Mouse (Mus musculus): ENCODE results near the gene Lonp2. TPM values are rescaled to one million over a fixed set of nuclear protein-coding genes. Genes with fewer than 3 reads are reported as not detected.

The Lonp2 gene
- polyA plus RNA-seq, 1 experiment from 2014 or later = 67.9 TPM

DNA sequence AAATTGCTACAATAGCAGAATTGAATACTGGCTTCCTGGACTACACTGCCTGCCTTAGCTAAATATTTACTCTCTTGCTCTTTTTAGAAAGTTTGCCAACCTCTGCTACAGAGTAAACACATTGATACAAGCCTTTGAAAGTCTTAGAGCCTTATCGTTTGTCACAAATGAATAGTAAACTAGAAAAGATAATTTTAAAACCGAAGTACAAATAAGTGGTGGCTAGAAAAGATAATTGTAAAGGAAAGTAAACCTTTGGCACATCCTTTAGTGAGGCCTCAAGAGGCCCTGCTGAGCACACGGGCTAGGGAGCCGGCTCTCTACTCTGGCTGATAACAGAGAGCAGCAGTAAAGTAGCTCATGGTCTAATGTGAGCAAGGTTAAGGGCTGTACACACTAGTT is 135.2 kb downstream of the Lonp2 start:
- 64% methylated on average over 4 of the region's 4 CpGs for WGBS
- no peaks in the 10 kb centered on the region for H3K27me3 ChIP-seq (ENCODE audit: insufficient read depth, low read length)
- ATAC-seq (replicated peaks; ENCODE audit: low FRiP score, low read depth) (no peak), DNase-seq (ENCODE audit: low spot score) (no peak)
- H3K9ac ChIP-seq (ENCODE audit: low read depth, low read length) = no peak overlapping the region
- no peaks in the 10 kb centered on the region for H3K9me3 ChIP-seq (replicated peaks; ENCODE audit: low read length)
- H3K4me2 ChIP-seq (ENCODE audit: low read length) = no peak overlapping the region
- H3K4me1 ChIP-seq (replicated peaks; ENCODE audit: insufficient read depth, low read length) = peaks cover 4% of the 10 kb centered on the region; the same call in 1 of the 2 replicates
- no peak overlapping the region for H3K27ac ChIP-seq
- H3K4me3 ChIP-seq (replicated peaks; ENCODE audit: low read depth, low read length) = no peak overlapping the region
- H3K36me3 ChIP-seq (ENCODE audit: insufficient read depth, low read length) = no peaks in the 10 kb centered on the region
- no peak for TF ChIP-seq CTCF (IDR thresholded peaks at IDR 0.05; ENCODE audit: low read depth)

- no peak for DNase-seq (ENCODE audit: low spot score)
- Histone ChIP-seq H3K4me2 (ENCODE audit: low read length) (no peak overlapping the region), H3K27me3 (ENCODE audit: insufficient read depth, low read length) (no peaks in the 10 kb centered on the region), H3K4me3 (replicated peaks; ENCODE audit: low read depth, low read length) (no peak overlapping the region), H3K9ac (ENCODE audit: low read depth, low read length) (no peak overlapping the region), H3K36me3 (ENCODE audit: insufficient read depth, low read length) (no peaks in the 10 kb centered on the region), H3K9me3 (replicated peaks; ENCODE audit: low read length) (no peaks in the 10 kb centered on the region), H3K4me1 (replicated peaks; ENCODE audit: insufficient read depth, low read length) (peaks cover 4% of the 10 kb centered on the region; the same call in 1 of the 2 replicates), H3K27ac (no peak overlapping the region)
- TF ChIP-seq CTCF (IDR thresholded peaks at IDR 0.05; ENCODE audit: low read depth) = no peak
- 74% methylated on average over 6 of the region's 6 CpGs for WGBS
- ATAC-seq (replicated peaks; ENCODE audit: low FRiP score, low read depth) = no peak
Measured at GRCm38 (mm10) chr8:86760746-86761145, 136.9 kb downstream of the Lonp2 start.

DNA sequence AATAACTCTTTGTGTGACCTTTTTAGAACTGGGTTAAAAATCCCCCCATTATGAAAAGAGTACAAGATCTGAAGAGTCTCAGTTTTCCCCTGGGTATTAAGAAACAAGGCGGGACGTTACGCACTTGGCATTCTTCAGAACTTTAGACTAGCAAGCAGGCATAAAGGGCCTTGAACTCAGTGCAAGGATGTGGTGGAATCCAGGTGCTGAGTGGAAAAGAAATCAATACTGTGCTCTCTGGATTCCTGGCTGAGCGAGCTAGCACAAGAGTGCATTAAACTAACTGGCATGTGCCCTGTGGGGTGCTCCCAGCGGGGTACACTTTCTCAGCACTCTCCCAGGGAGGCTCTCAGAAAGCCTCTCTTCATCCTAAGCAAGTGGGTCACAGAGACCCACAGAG is 139.0 kb downstream of the Lonp2 start:
- H3K27ac ChIP-seq = no peak overlapping the region
- H3K27me3 ChIP-seq (ENCODE audit: insufficient read depth, low read length) = no peaks in the 10 kb centered on the region
- TF ChIP-seq CTCF (IDR thresholded peaks at IDR 0.05; ENCODE audit: low read depth) = no peak
- H3K4me2 ChIP-seq (ENCODE audit: low read length) = no peak overlapping the region
- H3K9ac ChIP-seq (ENCODE audit: low read depth, low read length) = no peak overlapping the region
- H3K9me3 ChIP-seq (replicated peaks; ENCODE audit: low read length) = no peaks in the 10 kb centered on the region
- H3K36me3 ChIP-seq (ENCODE audit: insufficient read depth, low read length) = no peaks in the 10 kb centered on the region
- no peak for DNase-seq (ENCODE audit: low spot score)
- H3K4me1 ChIP-seq (replicated peaks; ENCODE audit: insufficient read depth, low read length) = no peaks in the 10 kb centered on the region
- 76% methylated on average over 5 of the region's 5 CpGs for WGBS
- H3K4me3 ChIP-seq (replicated peaks; ENCODE audit: low read depth, low read length) = no peak overlapping the region
- no peak for ATAC-seq (replicated peaks; ENCODE audit: low FRiP score, low read depth)

DNA sequence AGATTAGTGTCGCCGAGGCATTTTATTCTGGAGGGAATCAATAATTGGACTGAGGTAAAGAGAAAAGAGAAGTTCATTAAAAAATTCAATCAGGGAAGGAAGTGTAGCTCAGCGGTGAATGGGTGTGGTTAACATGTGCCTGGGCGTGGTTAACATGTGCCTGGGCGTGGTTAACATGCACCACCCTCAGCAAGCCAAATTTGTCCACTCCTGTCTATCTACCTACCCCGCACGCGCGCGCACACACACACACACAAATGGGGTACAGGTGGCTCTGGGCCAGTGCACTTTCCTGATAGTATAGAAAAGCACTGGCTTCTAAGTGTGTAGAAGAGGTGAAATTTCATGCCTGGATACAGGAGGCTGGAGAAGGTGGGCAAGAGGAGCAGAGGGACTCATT is 141.3 kb downstream of the Lonp2 start:
- H3K9me3 ChIP-seq (replicated peaks; ENCODE audit: low read length) = no peaks in the 10 kb centered on the region
- H3K27me3 ChIP-seq (ENCODE audit: insufficient read depth, low read length) = no peaks in the 10 kb centered on the region
- no peak for TF ChIP-seq CTCF (IDR thresholded peaks at IDR 0.05; ENCODE audit: low read depth)
- ATAC-seq (replicated peaks; ENCODE audit: low FRiP score, low read depth) = no peak
- no peaks in the 10 kb centered on the region for H3K36me3 ChIP-seq (ENCODE audit: insufficient read depth, low read length)
- H3K4me3 ChIP-seq (replicated peaks; ENCODE audit: low read depth, low read length) = no peak overlapping the region
- H3K27ac ChIP-seq = no peak overlapping the region
- DNase-seq (ENCODE audit: low spot score) = no peak
- no peak overlapping the region for H3K4me2 ChIP-seq (ENCODE audit: low read length)
- 89% methylated on average over 10 of the region's 10 CpGs for WGBS
- no peaks in the 10 kb centered on the region for H3K4me1 ChIP-seq (replicated peaks; ENCODE audit: insufficient read depth, low read length)
- H3K9ac ChIP-seq (ENCODE audit: low read depth, low read length) = no peak overlapping the region

DNA sequence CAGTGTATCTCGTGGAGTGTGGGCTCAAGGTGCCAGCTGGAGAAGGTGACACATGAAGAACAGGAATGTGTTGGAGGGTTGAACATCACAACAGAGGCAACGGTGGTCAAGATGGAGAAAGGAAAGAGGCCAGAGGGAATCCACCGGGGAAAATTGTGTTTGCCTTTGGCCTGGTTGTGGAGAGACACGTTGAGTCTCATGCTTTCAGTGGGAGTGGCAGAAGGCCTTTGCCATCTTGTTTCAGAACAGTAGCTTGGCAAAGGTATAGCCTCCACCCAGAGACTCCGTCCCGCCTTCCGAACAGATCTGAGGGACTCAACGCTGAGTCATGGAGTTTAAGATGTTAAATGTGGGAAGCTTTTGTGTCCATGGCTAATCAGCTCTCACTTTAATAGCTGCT is 141.8 kb downstream of the Lonp2 start:
- Histone ChIP-seq H3K9ac (ENCODE audit: low read depth, low read length) (no peak overlapping the region), H3K27me3 (ENCODE audit: insufficient read depth, low read length) (no peaks in the 10 kb centered on the region), H3K9me3 (replicated peaks; ENCODE audit: low read length) (no peaks in the 10 kb centered on the region), H3K4me2 (ENCODE audit: low read length) (no peak overlapping the region), H3K4me1 (replicated peaks; ENCODE audit: insufficient read depth, low read length) (no peaks in the 10 kb centered on the region), H3K4me3 (replicated peaks; ENCODE audit: low read depth, low read length) (no peak overlapping the region), H3K27ac (no peak overlapping the region), H3K36me3 (ENCODE audit: insufficient read depth, low read length) (no peaks in the 10 kb centered on the region)
- DNase-seq (ENCODE audit: low spot score) (no peak), ATAC-seq (replicated peaks; ENCODE audit: low FRiP score, low read depth) (no peak)
- WGBS = 91% methylated on average over 8 of the region's 8 CpGs
- no peak for TF ChIP-seq CTCF (IDR thresholded peaks at IDR 0.05; ENCODE audit: low read depth)

DNA sequence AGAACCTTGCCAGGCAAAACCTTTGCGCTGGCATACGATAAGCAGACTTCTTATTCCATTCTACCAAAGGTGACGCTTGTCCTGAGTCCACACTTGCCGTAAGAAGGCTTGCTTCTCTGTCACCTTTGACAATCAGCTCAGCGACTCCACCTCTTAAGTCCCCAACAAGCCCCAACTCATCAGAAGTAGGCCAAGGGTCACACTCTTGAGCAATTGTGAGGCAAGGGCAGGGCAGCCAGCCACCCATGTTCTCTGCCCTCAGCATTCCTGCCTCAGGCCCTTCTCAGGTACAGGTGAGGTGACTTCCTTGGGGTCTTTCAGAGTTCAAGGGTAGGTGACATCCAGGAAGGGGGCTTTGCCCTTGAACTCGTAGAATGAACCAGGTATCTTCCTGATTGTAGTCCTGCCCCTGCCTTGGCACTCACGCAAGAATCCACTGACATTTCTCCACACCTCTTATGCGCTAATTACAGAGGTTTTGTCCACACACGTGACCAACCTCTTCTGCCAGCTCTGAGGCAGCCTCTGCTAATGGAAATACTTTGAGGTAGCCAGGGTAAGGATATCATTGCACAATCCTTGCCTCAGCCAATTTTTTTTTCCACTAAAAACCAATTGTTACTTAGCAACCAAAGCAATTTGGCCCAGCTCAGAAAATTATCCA is 142.8 kb downstream of the Lonp2 start:
- Histone ChIP-seq H3K4me2 (ENCODE audit: low read length) (no peak overlapping the region), H3K4me1 (replicated peaks; ENCODE audit: insufficient read depth, low read length) (no peaks in the 10 kb centered on the region), H3K9ac (ENCODE audit: low read depth, low read length) (no peak overlapping the region), H3K4me3 (replicated peaks; ENCODE audit: low read depth, low read length) (no peak overlapping the region), H3K27ac (no peak overlapping the region), H3K9me3 (replicated peaks; ENCODE audit: low read length) (no peaks in the 10 kb centered on the region), H3K27me3 (ENCODE audit: insufficient read depth, low read length) (no peaks in the 10 kb centered on the region), H3K36me3 (ENCODE audit: insufficient read depth, low read length) (no peaks in the 10 kb centered on the region)
- 84% methylated on average over 9 of the region's 9 CpGs for WGBS
- DNase-seq (ENCODE audit: low spot score) (no peak), ATAC-seq (replicated peaks; ENCODE audit: low FRiP score, low read depth) (no peak)
- TF ChIP-seq CTCF (IDR thresholded peaks at IDR 0.05; ENCODE audit: low read depth) = no peak

- no peaks in the 10 kb centered on the region for H3K4me1 ChIP-seq (replicated peaks; ENCODE audit: insufficient read depth, low read length)
- H3K4me2 ChIP-seq (ENCODE audit: low read length) = no peak overlapping the region
- no peaks in the 10 kb centered on the region for H3K27me3 ChIP-seq (ENCODE audit: insufficient read depth, low read length)
- DNase-seq (ENCODE audit: low spot score) (no peak), ATAC-seq (replicated peaks; ENCODE audit: low FRiP score, low read depth) (no peak)
- no peak overlapping the region for H3K4me3 ChIP-seq (replicated peaks; ENCODE audit: low read depth, low read length)
- WGBS = 68% methylated on average over 5 of the region's 5 CpGs
- no peak overlapping the region for H3K9ac ChIP-seq (ENCODE audit: low read depth, low read length)
- no peak overlapping the region for H3K27ac ChIP-seq
- no peak for TF ChIP-seq CTCF (IDR thresholded peaks at IDR 0.05; ENCODE audit: low read depth)
- no peaks in the 10 kb centered on the region for H3K9me3 ChIP-seq (replicated peaks; ENCODE audit: low read length)
- H3K36me3 ChIP-seq (ENCODE audit: insufficient read depth, low read length) = no peaks in the 10 kb centered on the region
Measured at GRCm38 (mm10) chr8:86768499-86768898, 144.7 kb downstream of the Lonp2 start.
